Mouse (Mus musculus): ENCODE results near the gene Nav2.

GRCm38 (mm10) chr7:48963112-48963511 is 54.6 kb downstream of the Nav2 start:
- TF ChIP-seq GATA1 (IDR thresholded peaks at IDR 0.05; ENCODE audit: borderline replicate concordance, low read length) (no peak), CTCF (IDR thresholded peaks at IDR 0.05; ENCODE audit: low read depth, low read length) (no peak)
